Mouse (Mus musculus) cerebellum, adult 2 months (tissue): ENCODE measurements around the gene Celf6. TPM values are rescaled to one million over a fixed set of nuclear protein-coding genes. Genes with fewer than 3 reads are reported as not detected.

Experiments
- DNase-seq, 2 experiments: peaks; one replicate each; pipeline ENCODE4 v3.0.0; 2021
- H3K27ac ChIP-seq: fragments of 200-500 bp; 2 replicates; pipeline ENCODE4 v1.5.1; 2012; ENCODE audit warnings: low read length, control low read depth, inconsistent platforms; ENCODE audit not compliant: insufficient read depth
- H3K27me3 ChIP-seq: fragments of 200-500 bp; 2 replicates; pipeline ENCODE4 v1.6.1; 2012; ENCODE audit warnings: inconsistent platforms, mild to moderate bottlenecking, low read length, moderate library complexity; ENCODE audit not compliant: control insufficient read depth, insufficient read depth
- H3K4me1 ChIP-seq: fragments of 200-500 bp; 2 replicates; pipeline ENCODE4 v1.6.1; 2011; ENCODE audit warnings: low read length; ENCODE audit not compliant: control insufficient read depth, insufficient read depth
- H3K4me3 ChIP-seq: fragments of 200-500 bp; replicated peaks from 2 replicates; pipeline ENCODE3; 2011; ENCODE audit warnings: mild to moderate bottlenecking, low read depth, low read length, control low read depth; ENCODE audit not compliant: insufficient read depth
- CTCF ChIP-seq: fragments of 200-500 bp; IDR thresholded peaks from 2 replicates; pipeline ENCODE4 v1.5.1; 2011; ENCODE audit warnings: low read depth, mild to moderate bottlenecking, control low read depth, low read length, moderate library complexity, borderline replicate concordance; ENCODE audit not compliant: insufficient read depth
- POLR2A ChIP-seq: fragments of 200-500 bp; IDR thresholded peaks from 2 replicates; pipeline ENCODE4 v1.6.1; 2011; ENCODE audit warnings: low read length, control low read depth, borderline replicate concordance; ENCODE audit not compliant: insufficient read depth
- WGBS: fragments of 180-500 bp; shearing (Covaris S2); methylation state at CpG from one replicate; pipeline ENCODE4 v1.1.7; 2018; 5-methylcytosine and 5-hydroxymethylcytosine counted together
- polyA plus RNA-seq: library from polyadenylated mRNA; depleted of rRNA; stranded (reverse); fragments of >200 nt; gene quantifications from 2 replicates; pipeline ENCODE4 v1.2.3, GENCODE M21; 2012; rRNA removed

Gene Celf6
- 6.5 and 7.4 TPM in 2 replicates for polyA plus RNA-seq

DNA sequence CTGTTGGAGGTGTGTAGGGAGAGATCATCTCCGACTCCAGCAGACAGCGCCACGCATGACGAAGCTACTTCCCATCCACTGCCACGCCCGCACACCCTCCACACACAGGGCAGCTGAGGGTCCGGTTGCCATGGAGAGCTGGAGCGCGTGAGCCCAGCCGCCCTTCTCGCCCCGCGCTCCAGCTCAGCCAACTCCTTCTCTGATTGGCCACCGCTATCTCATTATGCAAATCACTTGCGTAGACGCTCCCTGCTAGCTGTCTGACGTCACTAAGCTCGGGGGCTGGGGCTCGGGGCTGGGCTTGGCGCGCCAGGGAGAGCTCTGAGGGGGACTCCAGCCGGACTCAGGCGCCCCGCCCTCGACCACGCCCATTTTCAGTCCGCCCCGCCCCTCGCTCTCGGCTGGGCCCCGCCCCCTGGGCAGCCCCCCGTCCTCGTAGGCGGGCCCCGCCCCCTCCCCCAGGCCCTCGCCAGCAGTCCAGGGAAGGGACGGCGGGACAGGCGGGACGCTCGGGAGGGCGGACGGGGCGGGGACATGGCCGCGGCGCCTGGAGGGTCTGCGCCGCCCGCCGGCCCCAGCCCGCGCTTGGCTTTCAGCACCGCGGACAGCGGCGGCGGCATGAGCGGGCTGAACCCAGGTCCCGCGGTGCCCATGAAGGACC, at the start of gene Celf6:
Celf6 (plus strand) TSS at position 74 of the 661 bp plus-strand sequence.
- Histone ChIP-seq H3K27me3 (no peaks in the 10 kb centered on the region), H3K4me1 (no peaks in the 10 kb centered on the region), H3K27ac (no peak within 1 kb of the TSS), H3K4me3 (peak within 1 kb of the TSS; percentile 67)
- WGBS: under 1% methylated on average over 56 of the region's 61 CpGs
- 0 out of 2 replicates have a peak, but pooled peaks have one; percentile 16 for TF ChIP-seq POLR2A
- TF ChIP-seq CTCF: no peak
- peak; percentile 93 to 94 for DNase-seq

DNA sequence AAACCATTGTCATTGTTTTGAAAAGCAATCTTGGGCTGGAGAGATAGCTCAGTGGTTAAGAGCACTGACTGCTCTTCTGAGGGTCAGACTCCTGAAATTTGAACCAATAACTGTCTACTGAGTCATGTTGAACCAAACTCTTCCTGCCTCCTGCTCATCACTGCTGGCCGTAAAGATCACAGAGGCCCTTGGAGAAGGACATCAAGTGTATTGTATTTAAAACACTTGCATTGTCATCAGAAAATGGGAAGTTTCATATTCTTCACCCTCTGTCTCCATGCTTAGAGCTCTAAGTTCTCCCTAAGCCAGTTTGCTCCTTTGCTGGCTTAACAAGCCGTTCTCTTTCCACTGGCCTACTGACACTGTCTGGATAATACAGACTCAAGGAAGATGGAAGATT, 49.4 kb upstream of the Celf6 start:
- Histone ChIP-seq H3K27me3 (no peaks in the 10 kb centered on the region), H3K4me3 (no peak overlapping the region), H3K4me1 (no peaks in the 10 kb centered on the region), H3K27ac (no peak overlapping the region)
- WGBS: 95% methylated on average over 2 of the region's 2 CpGs
- DNase-seq: no peak
- TF ChIP-seq CTCF: no peak

DNA sequence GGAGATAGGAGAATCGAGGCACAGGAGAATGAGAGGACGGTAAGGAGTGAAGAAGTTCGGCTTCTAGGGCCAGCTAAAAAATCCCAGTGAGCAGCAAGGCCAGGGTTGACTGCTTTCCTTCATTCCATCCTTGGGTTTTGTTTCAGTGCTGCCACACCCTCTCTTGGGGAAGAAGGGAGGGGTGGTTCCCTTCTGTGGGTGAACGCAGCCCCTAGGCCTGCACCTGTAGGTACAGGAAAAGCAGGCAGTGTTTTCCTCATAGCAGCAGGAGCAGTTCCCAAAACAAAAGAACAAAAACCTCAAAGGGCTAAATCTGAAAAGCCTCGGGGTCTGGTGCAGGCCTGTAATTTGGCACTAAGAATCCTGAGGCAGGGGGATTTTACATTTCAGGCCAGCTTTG, 46.1 kb upstream of the Celf6 start:
- H3K4me3 ChIP-seq: no peak overlapping the region
- TF ChIP-seq CTCF (no peak), POLR2A (no peak)
- no peak for DNase-seq
- no peak overlapping the region for H3K27ac ChIP-seq
- 71% methylated on average over 5 of the region's 5 CpGs for WGBS
- H3K4me1 ChIP-seq: peaks cover 3% of the 10 kb centered on the region; the same call in 1 of the 2 replicates
- no peaks in the 10 kb centered on the region for H3K27me3 ChIP-seq

DNA sequence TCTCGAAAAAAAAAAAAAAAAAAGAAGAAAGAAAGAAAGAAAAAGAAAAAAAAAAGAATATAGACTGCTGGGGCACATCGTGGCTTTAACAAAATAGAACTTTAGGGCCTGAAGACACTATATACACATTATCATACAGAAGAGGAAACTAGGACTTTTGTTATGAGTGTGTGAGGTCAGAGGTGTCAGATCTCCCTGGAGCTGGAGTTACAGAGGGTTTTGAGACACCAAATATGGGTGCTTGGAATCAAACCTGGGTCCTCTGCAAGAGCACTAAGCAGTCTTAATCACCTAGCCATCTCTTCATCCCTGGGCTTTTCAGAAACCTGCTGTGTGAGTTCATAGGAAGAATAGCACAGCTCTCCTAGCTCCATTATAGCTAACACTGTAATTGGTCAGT, 44.3 kb upstream of the Celf6 start:
- no peak for DNase-seq
- TF ChIP-seq CTCF (no peak), POLR2A (no peak)
- Histone ChIP-seq H3K4me1 (peaks cover 3% of the 10 kb centered on the region; the same call in 1 of the 2 replicates), H3K27me3 (no peaks in the 10 kb centered on the region), H3K27ac (peak overlapping the region; percentile 72; the same call in 1 of the 2 replicates), H3K4me3 (no peak overlapping the region)
- 62% methylated on average over 2 of the region's 2 CpGs for WGBS

DNA sequence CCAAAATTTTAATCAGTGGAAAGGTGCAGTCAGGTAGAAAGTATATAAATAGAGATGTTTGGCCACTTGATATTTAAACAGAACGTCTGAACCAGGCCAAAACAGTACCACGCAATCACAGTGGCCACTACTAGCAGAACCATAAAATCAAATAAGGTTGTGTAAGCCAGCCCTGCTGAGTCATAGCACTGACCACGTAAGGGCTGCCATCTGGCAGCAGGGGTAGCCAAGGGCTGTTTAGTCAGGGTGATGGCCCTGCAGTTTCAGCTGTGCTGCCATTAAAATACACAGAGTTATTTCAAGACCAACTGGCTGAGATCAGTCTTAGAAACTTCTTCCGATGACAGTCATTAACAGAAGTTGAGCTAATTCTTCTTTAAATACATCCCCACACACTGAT, 43.8 kb upstream of the Celf6 start:
- DNase-seq: peak; percentile 78 to 92
- Histone ChIP-seq H3K27ac (no peak overlapping the region; the same call in 1 of the 2 replicates), H3K4me3 (no peak overlapping the region), H3K4me1 (peaks cover 3% of the 10 kb centered on the region; the same call in 1 of the 2 replicates), H3K27me3 (no peaks in the 10 kb centered on the region)
- TF ChIP-seq POLR2A (peak; percentile 8; the same call in 1 of the 2 replicates), CTCF (no peak)
- 9% methylated on average over 4 of the region's 4 CpGs for WGBS

DNA sequence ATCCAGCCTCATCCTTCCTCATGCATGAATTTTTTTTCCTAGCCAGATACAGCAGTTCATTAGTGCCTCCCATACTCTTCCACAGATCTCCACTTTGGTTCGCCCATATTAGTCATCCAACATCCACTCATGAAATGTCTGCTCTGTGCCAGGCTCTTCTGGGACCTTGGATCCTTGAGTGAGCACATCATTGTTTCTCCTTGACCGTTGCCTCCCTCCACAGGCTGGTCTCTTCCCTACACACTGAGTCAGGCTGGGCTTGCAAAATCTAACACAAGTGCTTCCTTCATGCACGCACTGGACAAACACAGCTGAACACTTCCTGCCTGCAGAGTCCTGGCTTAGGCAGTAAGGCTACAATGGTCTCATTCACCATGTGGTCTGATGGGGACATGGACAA, 40.1 kb upstream of the Celf6 start:
- peaks cover 6% of the 10 kb centered on the region for H3K4me1 ChIP-seq
- TF ChIP-seq CTCF (no peak), POLR2A (no peak)
- H3K27ac ChIP-seq: no peak overlapping the region
- no peak for DNase-seq
- H3K4me3 ChIP-seq: no peak overlapping the region
- 88% methylated on average over 3 of the region's 3 CpGs for WGBS
- no peaks in the 10 kb centered on the region for H3K27me3 ChIP-seq

DNA sequence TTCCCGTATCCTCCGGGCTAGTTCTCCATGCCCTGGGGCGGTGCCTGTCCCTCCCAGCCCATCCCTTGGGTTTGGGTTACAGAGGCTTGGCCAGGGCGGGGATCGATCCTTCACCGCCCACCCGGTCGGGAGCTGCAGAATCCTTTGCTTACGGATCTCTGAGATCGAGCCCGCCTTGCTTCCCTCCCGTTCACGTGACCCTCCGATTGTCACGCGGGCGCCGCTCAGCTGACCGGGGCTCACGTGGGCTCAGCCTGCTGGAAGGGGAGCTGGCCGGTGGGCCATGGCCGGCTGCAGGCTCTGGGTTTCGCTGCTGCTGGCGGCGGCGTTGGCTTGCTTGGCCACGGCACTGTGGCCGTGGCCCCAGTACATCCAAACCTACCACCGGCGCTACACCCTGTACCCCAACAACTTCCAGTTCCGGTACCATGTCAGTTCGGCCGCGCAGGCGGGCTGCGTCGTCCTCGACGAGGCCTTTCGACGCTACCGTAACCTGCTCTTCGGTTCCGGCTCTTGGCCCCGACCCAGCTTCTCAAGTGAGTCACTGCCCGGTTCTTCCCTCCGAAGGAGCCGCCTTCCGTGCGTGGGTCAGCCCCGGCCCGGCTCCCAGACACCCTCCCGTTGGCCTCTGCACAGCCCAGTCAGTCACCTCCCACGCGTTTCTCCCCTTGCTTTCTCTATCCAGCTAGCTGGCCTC, 38.1 kb upstream of the Celf6 start, which contains the start of the genes Hexa and Tmem202:
Hexa (plus strand) TSS at position 100 of the 697 bp plus-strand sequence.
Tmem202 (minus strand) TSS at position 407 of the 697 bp plus-strand sequence.
- DNase-seq: peak; percentile 83 to 84
- 2% methylated on average over 55 of the region's 55 CpGs for WGBS
- Histone ChIP-seq H3K4me3 (peak within 1 kb of the TSS; percentile 82), H3K27ac (peak within 1 kb of the TSS; percentile 82), H3K4me1 (peaks cover 6% of the 10 kb centered on the region), H3K27me3 (no peaks in the 10 kb centered on the region)
- TF ChIP-seq CTCF: no peak
- TF ChIP-seq POLR2A: peak; percentile 78; the same call in 1 of the 2 replicates

DNA sequence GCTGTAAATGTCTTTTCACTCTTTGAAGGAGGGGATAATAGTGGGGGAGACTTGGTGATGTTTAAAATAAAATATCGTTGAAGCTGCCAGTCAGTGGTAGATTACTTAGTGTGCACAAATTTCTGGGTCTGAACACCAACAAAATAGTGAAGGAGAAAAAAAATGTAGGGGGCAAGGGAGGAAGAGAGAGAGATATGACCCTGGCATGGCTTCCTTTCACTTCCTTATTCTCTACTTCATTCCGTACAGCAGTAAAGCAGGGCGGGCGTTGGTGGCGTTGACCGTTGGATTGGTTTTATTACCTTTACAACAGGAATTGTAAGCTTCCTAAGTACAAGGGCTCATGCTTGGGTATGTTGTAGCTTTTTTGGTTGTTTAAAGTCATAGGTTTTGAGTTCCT, 36.1 kb upstream of the Celf6 start:
- WGBS: 95% methylated on average over 6 of the region's 6 CpGs
- no peak for DNase-seq
- peaks cover 5% of the 10 kb centered on the region for H3K4me1 ChIP-seq
- H3K27me3 ChIP-seq: no peaks in the 10 kb centered on the region
- no peak for TF ChIP-seq CTCF
- no peak for TF ChIP-seq POLR2A
- no peak overlapping the region for H3K27ac ChIP-seq
- no peak overlapping the region for H3K4me3 ChIP-seq
